Mouse (Mus musculus): Measurements from ENCODE around the gene Cdhr5.

Gene Cdhr5

DNA sequence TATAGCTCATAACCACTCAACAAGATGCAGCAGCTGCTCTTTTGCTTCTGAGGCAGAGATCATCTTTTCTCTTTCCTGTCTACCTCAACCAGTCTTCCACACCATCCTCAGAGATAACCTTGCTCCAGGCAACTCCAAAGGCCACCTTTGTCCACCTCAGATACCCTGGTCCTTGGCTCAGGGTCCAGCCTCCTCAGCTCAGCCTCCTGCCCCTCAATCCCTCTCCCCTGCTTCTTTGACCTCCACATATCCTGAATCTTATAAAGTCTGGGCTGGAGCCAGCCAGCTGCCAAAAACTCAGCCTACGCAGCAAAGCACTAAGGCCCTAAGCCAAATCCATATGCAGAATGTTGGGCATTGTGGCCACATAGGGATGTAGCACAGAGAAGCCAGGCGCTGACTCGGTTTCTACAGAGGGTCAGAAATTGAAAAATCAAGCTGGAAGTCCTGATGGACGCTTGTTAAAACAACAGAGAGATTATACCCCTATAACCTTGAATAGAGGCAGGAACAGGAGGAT, 53.8 kb downstream of the Cdhr5 start:
- no peak for DNase-seq (ENCODE audit: low spot score)

DNA sequence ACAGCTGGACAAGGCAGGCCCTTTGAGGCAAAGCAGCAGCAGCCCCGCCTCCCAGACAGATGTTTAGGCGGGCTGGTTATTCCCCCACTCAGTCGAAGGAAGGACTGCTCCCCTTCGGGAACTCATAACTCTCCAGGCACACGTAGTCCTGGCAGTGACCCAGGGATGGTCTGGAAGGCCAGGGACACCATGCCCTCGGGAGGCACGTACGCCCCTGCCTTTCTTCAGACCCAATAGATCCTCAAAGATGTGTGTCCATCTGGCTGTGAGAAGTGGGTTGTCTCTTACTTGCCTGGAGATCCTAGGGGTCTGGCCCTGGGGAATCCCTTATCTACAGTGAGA, 54.5 kb downstream of the Cdhr5 start:
- no peak for DNase-seq (ENCODE audit: low spot score)

DNA sequence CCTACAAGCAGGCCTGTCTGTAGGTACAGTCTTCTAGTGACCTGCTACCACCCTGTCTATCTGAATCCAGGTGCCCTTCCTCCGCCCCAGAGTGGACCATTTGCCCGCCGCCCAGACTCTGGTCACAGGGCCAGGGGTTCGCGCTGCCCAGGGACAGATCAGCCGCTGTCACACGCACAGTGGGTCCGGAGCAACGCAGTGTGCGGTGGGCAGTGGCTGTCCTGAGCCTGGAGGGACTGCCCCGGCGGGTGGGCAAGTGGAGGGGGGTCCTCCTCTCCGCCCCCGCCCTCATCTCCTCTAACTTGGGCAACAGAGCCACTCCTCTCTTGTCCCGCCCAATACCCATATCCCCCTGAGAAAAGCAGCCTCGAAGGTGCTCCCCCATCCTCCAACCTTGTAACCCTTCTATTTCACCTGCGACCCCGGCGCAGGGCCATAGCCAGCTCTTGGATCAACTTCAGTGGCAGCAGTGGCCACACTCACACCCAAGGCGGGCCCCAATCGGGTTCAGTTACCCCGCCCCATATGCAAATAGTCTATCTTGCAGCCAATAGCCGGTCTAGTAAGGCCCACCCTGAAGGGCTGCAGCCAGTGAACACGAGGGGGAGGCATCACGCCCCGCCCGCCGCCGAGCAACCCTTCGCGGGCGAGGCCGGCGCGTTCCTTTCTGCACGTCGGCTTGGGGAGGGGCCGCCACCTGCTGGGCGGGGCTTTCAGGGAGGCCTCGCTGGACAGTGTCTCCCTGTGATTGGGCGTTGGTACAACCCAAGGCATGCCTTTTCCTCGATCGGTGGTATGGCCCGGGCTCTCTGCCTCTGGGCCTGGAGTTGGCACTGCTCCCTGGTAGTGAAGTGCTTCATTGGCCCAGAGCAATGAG, 55.1 kb downstream of the Cdhr5 start:
- DNase-seq (ENCODE audit: low spot score): peak; percentile 93

DNA sequence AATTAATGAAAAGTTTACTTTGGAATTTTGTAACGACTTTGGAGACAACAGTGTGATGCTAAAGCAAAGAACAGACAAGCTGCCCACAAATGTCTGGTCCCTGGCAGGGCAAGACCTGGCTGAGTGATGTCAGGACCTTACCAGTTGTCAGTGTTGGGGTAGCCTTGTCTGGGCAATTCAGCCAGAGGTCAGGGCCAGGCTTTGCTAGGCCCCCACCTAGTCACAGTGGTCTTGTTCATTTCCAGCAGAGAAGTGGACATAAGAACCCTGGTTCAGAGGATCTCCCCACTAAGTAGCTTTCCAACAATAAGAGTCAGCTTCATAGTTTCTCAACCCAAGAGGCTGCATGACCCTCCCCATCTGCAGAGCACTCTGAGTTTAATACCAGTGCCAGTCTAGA, 56.2 kb downstream of the Cdhr5 start:
- DNase-seq (ENCODE audit: low spot score): no peak

- no peak for DNase-seq (ENCODE audit: low spot score)
These were observed 57.0 kb downstream of the Cdhr5 start for GRCm38 (mm10) chr7:141219558-141220099.
